Comparison of ENCODE assay signal across 9 mouse cellular contexts in the genomic region with DNA sequence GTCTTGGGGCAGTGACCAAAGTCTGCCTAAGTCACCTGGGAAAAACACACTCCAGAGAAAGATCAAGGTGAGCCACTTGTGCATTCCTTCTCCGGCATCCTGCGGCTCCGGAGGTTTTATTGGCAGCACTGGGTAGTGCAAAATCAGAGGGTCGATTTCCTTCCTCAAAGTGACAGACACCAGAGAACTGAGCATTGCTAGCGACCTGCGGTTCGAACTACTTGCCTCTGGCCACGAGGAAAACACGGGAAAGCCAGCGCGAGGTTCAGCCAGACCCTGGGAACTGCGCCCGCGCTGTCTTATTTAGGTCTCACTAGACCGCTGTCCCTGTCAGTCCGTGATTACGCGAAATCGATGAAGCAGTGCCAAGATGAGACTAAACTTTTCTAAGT. TPM values are rescaled to one million over a fixed set of nuclear protein-coding genes. Genes with fewer than 3 reads are reported as not detected.
DNase-seq lines count a peak whose midpoint lies in the region; ATAC-seq and TF ChIP-seq lines count a peak whose summit lies in the region.
"Had no signal": no experiment of that assay in that cellular context is flagged by ENCODE, and none has a peak within 500 bp of the region (broad histone marks: within the 10 kb centered on the region; RNA-seq: fewer than 3 reads in every experiment).

No protein-coding gene starts in this region.

- H3K36me3 ChIP-seq in lung, postnatal 0 days (ENCODE audit: insufficient read depth, low read length): no peaks in the 10 kb centered on the region

- no peak overlapping the region for H3K9ac ChIP-seq in lung, postnatal 0 days (replicated peaks; ENCODE audit: low read depth)

- H3K4me3 ChIP-seq in lung, postnatal 0 days (ENCODE audit: low read depth, low read length): peak overlapping the region; percentile 55

- H3K27me3 ChIP-seq in lung, postnatal 0 days (replicated peaks; ENCODE audit: insufficient read depth, low read length): 0 out of 2 replicates have a peak, but pooled peaks cover 3% of the 10 kb centered on the region
- H3K27me3 ChIP-seq: Patski had no signal

- intact Hi-C loops in gastrocnemius, postnatal 14 days (cut with DNase I; ENCODE audit: low total_unique reads): no loop called here

- H3K27ac ChIP-seq in lung, postnatal 0 days (ENCODE audit: low read length): no peak overlapping the region

- 0 out of 2 replicates have a peak, but pooled peaks cover 3% of the 10 kb centered on the region for H3K4me1 ChIP-seq in lung, postnatal 0 days (ENCODE audit: insufficient read depth, low read depth, low read length)

- DNase-seq in layer of hippocampus, postnatal 10 days (ENCODE audit: low spot score in 2 of 2): peak; percentile 16 to 34
- no peak for DNase-seq in layer of hippocampus, adult 18-20 months (ENCODE audit: low spot score in 2 of 2)
- peak; percentile 69 for DNase-seq in cerebellum, adult 9-10 months
- DNase-seq in gastrocnemius, postnatal 14 days: peak; percentile 9
- peak; percentile 34 for DNase-seq in kidney, adult 18-20 months
- DNase-seq in lung, postnatal 0 days (ENCODE audit: low spot score): peak; percentile 36
- peak; percentile 14 for DNase-seq in skeletal muscle tissue, adult 2 months (ENCODE audit: low read depth, low spot score)
- no peak for DNase-seq in thymus, postnatal 0 days (ENCODE audit: low spot score)

- ATAC-seq in lung, postnatal 0 days: no peak

- TF ChIP-seq CTCF in lung, postnatal 0 days (IDR thresholded peaks at IDR 0.05): no peak

- peak overlapping the region; percentile 96 for H3K4me2 ChIP-seq in lung, postnatal 0 days (replicated peaks; ENCODE audit: low read depth, low read length)

- under 1% methylated on average over 19 of the region's 19 CpGs for WGBS in lung, postnatal 0 days

- TF ChIP-seq EP300 in lung, postnatal 0 days (IDR thresholded peaks at IDR 0.05): no peak

- no peaks in the 10 kb centered on the region for H3K9me3 ChIP-seq in lung, postnatal 0 days (ENCODE audit: low read length)

RNA-seq across cellular contexts. Expression of a gene that starts 1.7 kb away (rescaled TPM):
- 10 to 100 TPM; 59.9 to 73.7 TPM for total RNA-seq in layer of hippocampus, postnatal 10 days (2021)
- total RNA-seq in layer of hippocampus, adult 18-20 months (2021): 10 to 100 TPM; 74.9 to 75.9 TPM
- under 1 TPM; 0.23 to 0.29 TPM for total RNA-seq in gastrocnemius, postnatal 14 days (2021)
- 1.5 and 1.7 TPM in 2 replicates for polyA plus RNA-seq in lung, postnatal 0 days (2015; fragmentation: Nextera tagmentation; extraction: Ambion mirVana)
- 0.18 and 0.21 TPM in 2 replicates for polyA plus RNA-seq in thymus, postnatal 0 days (2015; fragmentation: Nextera tagmentation; extraction: Ambion mirVana)

Comparison
In these comparisons a context has a peak if more than half of its experiments do, and no peak if none do; other contexts are left out.
1. DNase-seq: peak in layer of hippocampus, postnatal 10 days (2 of 2), cerebellum, adult 9-10 months (single experiment), gastrocnemius, postnatal 14 days (single experiment), kidney, adult 18-20 months (single experiment), lung, postnatal 0 days (single experiment) and skeletal muscle tissue, adult 2 months (single experiment); none in layer of hippocampus, adult 18-20 months (0 of 2) and thymus, postnatal 0 days (single experiment).
2. RNA of a gene that starts 1.7 kb away (total RNA-seq): 74.9 to 75.9 TPM in layer of hippocampus, adult 18-20 months and 59.9 to 73.7 TPM in layer of hippocampus, postnatal 10 days; 0.23 to 0.29 TPM in gastrocnemius, postnatal 14 days; every median in the first group is over 10 times any median in the second.